Mouse (Mus musculus): ENCODE measurements around the gene Cacna2d3. TPM values are rescaled to one million over a fixed set of nuclear protein-coding genes. Genes with fewer than 3 reads are reported as not detected.

Gene Cacna2d3
- polyA plus RNA-seq, 1 experiment from 2014 or later = 0.39 TPM

- no peaks in the 10 kb centered on the region for H3K9me3 ChIP-seq (replicated peaks)
- 87% methylated on average over 3 of the region's 3 CpGs for WGBS
- no peak overlapping the region for H3K4me2 ChIP-seq
- no peak overlapping the region for H3K27ac ChIP-seq
- H3K27me3 ChIP-seq = no peaks in the 10 kb centered on the region
- H3K4me1 ChIP-seq (replicated peaks) = no peaks in the 10 kb centered on the region
- ATAC-seq (replicated peaks; ENCODE audit: insufficient number of reproducible peaks, insufficient read depth, low FRiP score, low read depth) = no peak
- H3K4me3 ChIP-seq = no peak overlapping the region
- no peaks in the 10 kb centered on the region for H3K36me3 ChIP-seq
- no peak overlapping the region for H3K9ac ChIP-seq
Observed at GRCm38 (mm10) chr14:29425666-29426065, 296.0 kb downstream of the Cacna2d3 start.

GRCm38 (mm10) chr14:29425208-29425607, 296.5 kb downstream of the Cacna2d3 start:
- H3K4me1 ChIP-seq (replicated peaks) = no peaks in the 10 kb centered on the region
- H3K27me3 ChIP-seq = no peaks in the 10 kb centered on the region
- no peak overlapping the region for H3K27ac ChIP-seq
- WGBS = 83% methylated on average over 3 of the region's 3 CpGs
- H3K9ac ChIP-seq = no peak overlapping the region
- ATAC-seq (replicated peaks; ENCODE audit: insufficient number of reproducible peaks, insufficient read depth, low FRiP score, low read depth) = no peak
- no peaks in the 10 kb centered on the region for H3K36me3 ChIP-seq
- H3K4me2 ChIP-seq = no peak overlapping the region
- no peak overlapping the region for H3K4me3 ChIP-seq
- no peaks in the 10 kb centered on the region for H3K9me3 ChIP-seq (replicated peaks)

- Histone ChIP-seq H3K4me1 (replicated peaks) (0 out of 2 replicates have a peak, but pooled peaks cover 2% of the 10 kb centered on the region), H3K4me3 (no peak overlapping the region), H3K9me3 (replicated peaks) (no peaks in the 10 kb centered on the region), H3K4me2 (no peak overlapping the region), H3K27me3 (no peaks in the 10 kb centered on the region), H3K27ac (no peak overlapping the region), H3K36me3 (no peaks in the 10 kb centered on the region), H3K9ac (no peak overlapping the region)
- WGBS = 33% methylated on average over 2 of the region's 2 CpGs
- ATAC-seq (replicated peaks; ENCODE audit: insufficient number of reproducible peaks, insufficient read depth, low FRiP score, low read depth) = no peak
Observed at GRCm38 (mm10) chr14:29405878-29406165, 315.8 kb downstream of the Cacna2d3 start.

GRCm38 (mm10) chr14:29405125-29405877, 316.4 kb downstream of the Cacna2d3 start:
- no peak for ATAC-seq (replicated peaks; ENCODE audit: insufficient number of reproducible peaks, insufficient read depth, low FRiP score, low read depth)
- WGBS = 47% methylated on average over 8 of the region's 8 CpGs
- no peak overlapping the region for H3K9ac ChIP-seq

GRCm38 (mm10) chr14:29403849-29404808, 317.5 kb downstream of the Cacna2d3 start:
- no peaks in the 10 kb centered on the region for H3K36me3 ChIP-seq
- H3K9me3 ChIP-seq (replicated peaks) = no peaks in the 10 kb centered on the region
- no peak overlapping the region for H3K4me2 ChIP-seq
- no peaks in the 10 kb centered on the region for H3K27me3 ChIP-seq
- no peak overlapping the region for H3K4me3 ChIP-seq
- H3K27ac ChIP-seq = no peak overlapping the region
- 62% methylated on average over 8 of the region's 8 CpGs for WGBS
- 0 out of 2 replicates have a peak, but pooled peaks cover 2% of the 10 kb centered on the region for H3K4me1 ChIP-seq (replicated peaks)
- H3K9ac ChIP-seq = no peak overlapping the region
- ATAC-seq (replicated peaks; ENCODE audit: insufficient number of reproducible peaks, insufficient read depth, low FRiP score, low read depth) = no peak

More at GRCm38 (mm10) chr14:29405125-29405877, 316.4 kb downstream of the Cacna2d3 start:
- Histone ChIP-seq H3K27me3 (no peaks in the 10 kb centered on the region), H3K4me1 (replicated peaks) (0 out of 2 replicates have a peak, but pooled peaks cover 2% of the 10 kb centered on the region), H3K4me3 (no peak overlapping the region), H3K4me2 (no peak overlapping the region), H3K27ac (no peak overlapping the region), H3K36me3 (no peaks in the 10 kb centered on the region), H3K9me3 (replicated peaks) (no peaks in the 10 kb centered on the region)

GRCm38 (mm10) chr14:29402471-29402870, 319.2 kb downstream of the Cacna2d3 start:
- 70% methylated on average over 8 of the region's 8 CpGs for WGBS
- no peak overlapping the region for H3K27ac ChIP-seq
- no peaks in the 10 kb centered on the region for H3K9me3 ChIP-seq (replicated peaks)
- no peaks in the 10 kb centered on the region for H3K36me3 ChIP-seq
- no peak for ATAC-seq (replicated peaks; ENCODE audit: insufficient number of reproducible peaks, insufficient read depth, low FRiP score, low read depth)
- no peak overlapping the region for H3K9ac ChIP-seq
- H3K4me2 ChIP-seq = no peak overlapping the region
- no peaks in the 10 kb centered on the region for H3K27me3 ChIP-seq
- H3K4me1 ChIP-seq (replicated peaks) = 0 out of 2 replicates have a peak, but pooled peaks cover 2% of the 10 kb centered on the region
- H3K4me3 ChIP-seq = no peak overlapping the region

- no peak overlapping the region for H3K4me3 ChIP-seq
- H3K27me3 ChIP-seq = no peaks in the 10 kb centered on the region
- no peaks in the 10 kb centered on the region for H3K4me1 ChIP-seq (replicated peaks)
- H3K27ac ChIP-seq = no peak overlapping the region
- H3K9me3 ChIP-seq (replicated peaks) = no peaks in the 10 kb centered on the region
- H3K9ac ChIP-seq = no peak overlapping the region
- 76% methylated on average over 8 of the region's 8 CpGs for WGBS
- no peak for ATAC-seq (replicated peaks; ENCODE audit: insufficient number of reproducible peaks, insufficient read depth, low FRiP score, low read depth)
- no peaks in the 10 kb centered on the region for H3K36me3 ChIP-seq
- H3K4me2 ChIP-seq = no peak overlapping the region
Observed at GRCm38 (mm10) chr14:29393786-29394185, 327.9 kb downstream of the Cacna2d3 start.

- Histone ChIP-seq H3K9me3 (replicated peaks) (no peaks in the 10 kb centered on the region), H3K4me2 (no peak overlapping the region), H3K4me1 (replicated peaks) (no peaks in the 10 kb centered on the region), H3K9ac (no peak overlapping the region), H3K27ac (no peak overlapping the region), H3K4me3 (no peak overlapping the region), H3K36me3 (no peaks in the 10 kb centered on the region), H3K27me3 (no peaks in the 10 kb centered on the region)
- no peak for ATAC-seq (replicated peaks; ENCODE audit: insufficient number of reproducible peaks, insufficient read depth, low FRiP score, low read depth)
- 84% methylated on average over 3 of the region's 3 CpGs for WGBS
Observed at GRCm38 (mm10) chr14:29392851-29393250, 328.8 kb downstream of the Cacna2d3 start.

- WGBS = 74% methylated on average over 2 of the region's 2 CpGs
- no peak overlapping the region for H3K4me3 ChIP-seq
Observed at GRCm38 (mm10) chr14:29391489-29391888, 330.2 kb downstream of the Cacna2d3 start.

GRCm38 (mm10) chr14:29387761-29388160, 333.9 kb downstream of the Cacna2d3 start:
- no peak overlapping the region for H3K4me2 ChIP-seq
- WGBS = 61% methylated on average over 3 of the region's 3 CpGs
- H3K27ac ChIP-seq = no peak overlapping the region
- no peak overlapping the region for H3K4me3 ChIP-seq
- no peak overlapping the region for H3K9ac ChIP-seq
- no peaks in the 10 kb centered on the region for H3K9me3 ChIP-seq (replicated peaks)
- no peaks in the 10 kb centered on the region for H3K4me1 ChIP-seq (replicated peaks)
- ATAC-seq (replicated peaks; ENCODE audit: insufficient number of reproducible peaks, insufficient read depth, low FRiP score, low read depth) = no peak
- no peaks in the 10 kb centered on the region for H3K27me3 ChIP-seq
- H3K36me3 ChIP-seq = no peaks in the 10 kb centered on the region

More at GRCm38 (mm10) chr14:29391489-29391888, 330.2 kb downstream of the Cacna2d3 start:
- H3K4me1 ChIP-seq (replicated peaks) = no peaks in the 10 kb centered on the region
- H3K27ac ChIP-seq = no peak overlapping the region
- H3K9ac ChIP-seq = no peak overlapping the region
- no peaks in the 10 kb centered on the region for H3K36me3 ChIP-seq
- H3K9me3 ChIP-seq (replicated peaks) = no peaks in the 10 kb centered on the region
- H3K27me3 ChIP-seq = no peaks in the 10 kb centered on the region
- H3K4me2 ChIP-seq = no peak overlapping the region
- no peak for ATAC-seq (replicated peaks; ENCODE audit: insufficient number of reproducible peaks, insufficient read depth, low FRiP score, low read depth)

GRCm38 (mm10) chr14:29385500-29385899, 336.2 kb downstream of the Cacna2d3 start:
- no peaks in the 10 kb centered on the region for H3K27me3 ChIP-seq
- H3K27ac ChIP-seq = no peak overlapping the region
- ATAC-seq (replicated peaks; ENCODE audit: insufficient number of reproducible peaks, insufficient read depth, low FRiP score, low read depth) = no peak
- H3K36me3 ChIP-seq = no peaks in the 10 kb centered on the region
- no peak overlapping the region for H3K9ac ChIP-seq
- H3K4me1 ChIP-seq (replicated peaks) = no peaks in the 10 kb centered on the region
- H3K9me3 ChIP-seq (replicated peaks) = no peaks in the 10 kb centered on the region
- H3K4me2 ChIP-seq = no peak overlapping the region
- no peak overlapping the region for H3K4me3 ChIP-seq

Measured in heart, embryonic 15.5 days (tissue).